Mouse (Mus musculus) cortical plate, adult 2 months (tissue): ENCODE results near the gene Obsl1.

ENCODE experiments used
- CTCF ChIP-seq: fragments of 200-500 bp; IDR thresholded peaks from 2 replicates; pipeline ENCODE4 v1.5.1; 2011; ENCODE audit warnings: mild to moderate bottlenecking, control low read depth, low read length; ENCODE audit not compliant: insufficient read depth; ENCODE audit errors: extremely low read depth
- POLR2A ChIP-seq: fragments of 200-500 bp; IDR thresholded peaks from 2 replicates; pipeline ENCODE4 v1.6.1; 2011; ENCODE audit warnings: mild to moderate bottlenecking, low read length, control low read depth; ENCODE audit not compliant: insufficient read depth; ENCODE audit errors: extremely low read depth

DNA sequence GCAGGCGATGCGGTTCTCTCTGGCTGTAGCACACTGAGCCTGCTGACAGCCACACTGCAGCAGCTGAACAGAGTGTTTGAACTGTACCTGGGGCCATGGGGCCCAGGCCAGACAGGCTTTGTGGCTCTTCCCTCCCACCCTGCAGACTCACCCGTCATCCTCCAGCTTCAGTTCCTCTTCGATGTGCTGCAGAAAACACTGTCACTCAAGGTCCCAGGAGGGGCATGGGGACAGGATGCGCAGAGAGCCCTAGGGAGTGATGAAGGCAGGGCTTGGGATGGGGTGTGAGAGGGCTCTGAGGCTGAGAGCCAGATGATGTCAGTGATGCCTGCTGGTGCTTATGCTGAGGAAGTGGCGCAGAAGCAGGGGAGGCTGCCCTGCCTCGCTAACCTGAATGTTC is 18.4 kb upstream of the Obsl1 start:
- TF ChIP-seq CTCF (no peak), POLR2A (no peak)
